ENCODE assay signal across 8 mouse cellular contexts in genomic region chr14:31435930-31436693, GRCm38 (mm10). TPM values are rescaled to one million over a fixed set of nuclear protein-coding genes. Genes with fewer than 3 reads are reported as not detected.
DNase-seq lines count a peak whose midpoint lies in the region; ATAC-seq lines count a peak whose summit lies in the region.

Sh3bp5 (minus strand) TSS chr14:31436078.

- intact Hi-C loops in gastrocnemius, postnatal 14 days (cut with DNase I; ENCODE audit: low total_unique reads), result loop anchor here (5.0 kb wide), 1 partner anchor 49 kb away; no protein-coding TSS in a partner anchor

- DNase-seq in adrenal gland, adult 18-20 months (ENCODE audit: low spot score in 2 of 2), result peak; percentile 97
- peak; percentile 95 for DNase-seq in embryo, embryonic 10.5 days (ENCODE audit: low spot score)
- peak; percentile 92 for DNase-seq in gastrocnemius, postnatal 14 days
- DNase-seq in induced T-regulatory cell, adult 2 months (ENCODE audit: low read depth), result peak; percentile 96
- DNase-seq in left cerebral cortex, adult 8-10 months (ENCODE audit: low spot score in 2 of 2), result peak; percentile 85 to 94
- DNase-seq in right cerebral cortex, adult 18-20 months, result peak; percentile 94
- peak; percentile 57 for DNase-seq in urinary bladder, postnatal 10 days (ENCODE audit: low spot score)

- peak; percentile 99 for ATAC-seq in megakaryocyte, adult 5-6 weeks (ENCODE audit: poor library complexity, severe bottlenecking)

RNA-seq across cellular contexts. Expression of gene Sh3bp5, which starts in this region (rescaled TPM):
- 100 to 1,000 TPM; 136 to 182 TPM for total RNA-seq in adrenal gland, adult 18-20 months (2021)
- total RNA-seq in gastrocnemius, postnatal 14 days (2021), result 10 to 100 TPM; 50.8 to 56.6 TPM
- total RNA-seq in left cerebral cortex, adult 8-10 months (2022), result 10 to 100 TPM; 44.6 to 70.2 (median 56.1) TPM
- 52.3 and 52.8 TPM in 2 replicates for total RNA-seq in megakaryocyte, adult 5-6 weeks (2015)
- total RNA-seq in megakaryocyte, adult 5-6 weeks (2017), result 26.4 and 36.1 TPM in 2 replicates

Comparison
In these comparisons a context has a peak if more than half of its experiments do, and no peak if none do; other contexts are left out.
1. Peak in every context shown above with its lines: DNase-seq and ATAC-seq.